Mouse (Mus musculus): ENCODE data around the gene Dbi.
A peak's percentile ranks its signal among the peaks of the same experiment; 100 is the strongest.

Gene Dbi

DNA sequence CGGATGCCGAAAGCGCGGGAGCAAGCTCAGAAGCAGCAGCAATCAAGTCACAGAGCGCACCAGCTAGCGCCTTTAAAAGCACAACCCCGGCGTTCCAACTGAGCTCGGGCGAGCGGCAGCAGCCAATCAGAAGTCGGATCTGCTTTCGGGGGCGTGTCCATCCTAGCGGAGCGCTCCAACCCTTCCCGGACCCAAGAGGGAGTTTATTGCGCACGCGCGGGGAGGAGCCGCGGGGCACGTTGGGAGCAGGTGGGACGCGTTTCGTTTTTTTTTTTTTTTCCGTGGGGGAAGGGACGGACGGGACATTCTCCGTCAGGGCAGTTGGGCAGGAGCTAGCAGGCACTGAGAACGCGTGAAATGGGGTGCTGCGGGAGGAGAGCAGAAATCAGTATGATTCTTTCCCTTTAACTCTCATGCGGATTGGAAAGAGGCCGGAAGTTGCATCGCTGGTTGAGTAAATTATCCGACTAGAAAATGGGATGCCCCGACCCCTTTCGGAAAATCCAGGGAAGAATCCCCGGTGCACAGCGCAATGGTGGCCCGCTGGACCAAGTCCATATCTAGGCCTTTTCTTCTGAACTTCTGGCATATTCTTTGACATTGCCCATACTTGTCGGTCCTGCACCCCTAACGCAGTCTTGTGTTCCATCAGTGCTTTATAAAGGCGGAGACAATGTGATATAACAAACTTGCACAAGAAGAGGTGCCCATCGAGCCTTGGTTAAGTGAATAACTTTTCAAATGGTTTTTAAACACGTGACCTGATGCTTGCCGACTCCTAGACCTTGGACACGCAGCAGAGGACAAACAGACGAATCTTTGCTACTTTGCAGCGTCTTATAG lies at the start of gene Dbi, which contains the start of gene 3110009E18Rik:
Gene Dbi, minus strand, starts transcription at position 110 of the 843 bp plus-strand sequence.
Gene 3110009E18Rik, plus strand, starts transcription at position 219 of the 843 bp plus-strand sequence.
- DNase-seq, result peak; percentile 95 to 97

DNA sequence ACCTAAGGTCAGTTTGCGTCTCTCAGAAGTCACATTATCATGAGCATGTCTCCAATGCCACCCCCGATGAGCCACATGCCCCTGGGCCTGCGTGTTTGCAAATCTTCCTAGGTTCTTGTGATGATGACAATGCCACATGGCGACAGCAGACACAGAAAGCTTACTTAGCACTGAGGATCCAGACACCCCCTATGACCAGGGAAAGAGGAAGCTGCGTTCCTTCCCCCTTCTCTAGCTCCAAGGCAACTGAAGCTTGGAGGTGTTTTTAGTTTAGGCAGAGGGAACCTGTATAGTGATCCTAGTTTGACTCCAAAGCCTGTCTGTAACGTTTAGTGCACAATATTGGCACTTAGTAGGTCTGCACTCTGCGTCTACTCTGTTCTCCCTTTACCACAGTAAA lies 49.4 kb upstream of the Dbi start:
- DNase-seq, result no peak

DNA sequence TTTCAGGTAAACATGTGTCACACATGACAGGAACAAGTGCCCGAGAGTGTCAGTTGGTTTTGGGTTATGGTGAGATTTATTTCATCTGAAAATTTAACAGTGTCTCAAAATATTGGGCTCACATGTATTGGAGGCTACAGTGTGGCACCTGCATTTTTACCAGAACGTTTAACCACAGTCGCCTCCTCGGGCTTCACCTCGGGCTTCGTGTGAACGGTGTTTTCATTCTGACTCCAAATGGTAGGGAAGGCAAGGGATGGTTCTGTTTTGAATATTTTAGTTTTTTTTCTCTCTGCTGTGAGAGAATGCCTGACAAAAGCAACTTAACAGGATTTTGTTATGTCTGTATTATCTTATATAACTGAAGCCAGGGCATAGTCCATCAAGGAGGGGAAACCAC lies 47.8 kb upstream of the Dbi start:
- DNase-seq, result no peak

DNA sequence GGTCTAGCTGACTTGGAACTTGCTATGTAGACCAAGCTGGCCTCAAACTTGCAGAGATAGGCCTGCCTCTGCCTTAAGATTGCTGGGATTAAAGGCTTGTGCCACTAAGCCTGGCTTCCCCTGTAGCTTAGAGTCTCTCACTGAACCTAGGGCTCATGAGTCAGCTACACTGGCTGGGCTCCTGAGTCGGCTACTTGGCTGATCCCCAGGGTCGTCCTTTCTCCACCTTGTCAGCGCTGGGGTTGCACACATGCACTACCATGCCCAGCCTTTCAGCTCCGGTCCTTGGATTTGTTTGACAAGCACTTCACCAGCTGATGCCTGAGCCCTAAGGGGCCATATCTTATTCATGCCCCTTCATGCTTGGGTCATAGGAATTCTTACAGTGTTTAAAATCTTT lies 47.1 kb upstream of the Dbi start:
- no peak for DNase-seq

DNA sequence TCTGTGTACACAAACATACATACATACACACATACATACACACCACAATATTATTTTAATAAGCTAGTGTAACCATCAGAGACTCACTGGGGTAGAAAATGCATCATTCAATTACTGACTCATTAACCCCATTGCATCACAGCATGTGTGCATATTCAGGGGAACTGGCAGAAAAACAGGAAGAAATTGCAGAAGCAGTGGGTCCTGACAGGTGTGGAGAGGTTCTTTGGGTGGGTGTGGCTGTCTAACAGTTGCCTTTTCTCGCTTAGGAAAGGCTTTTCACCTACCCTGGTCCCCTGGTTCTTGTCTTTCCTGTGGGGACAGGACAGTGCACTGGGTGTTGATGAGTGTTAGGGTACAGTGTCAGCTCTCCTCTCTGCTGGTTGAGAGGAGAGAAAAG lies 41.7 kb upstream of the Dbi start:
- DNase-seq, result no peak

DNA sequence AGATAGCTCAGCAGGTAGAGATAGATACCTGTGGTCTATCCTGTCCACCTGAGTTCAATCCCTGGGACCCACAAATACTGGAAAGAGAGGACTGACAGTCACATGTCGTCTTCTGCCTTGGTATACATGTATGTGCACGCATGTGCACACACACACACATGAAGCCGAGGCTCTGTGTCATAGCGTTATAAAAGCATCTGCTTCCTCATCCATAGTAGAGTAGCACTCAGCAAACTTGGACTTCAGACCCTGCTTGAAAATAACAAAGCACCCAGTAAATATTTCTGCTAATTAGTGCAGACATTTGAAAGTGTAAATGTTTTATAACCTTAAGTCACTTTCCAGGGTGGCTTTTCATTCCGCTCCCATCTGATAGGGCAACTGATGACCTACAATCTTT lies 40.6 kb upstream of the Dbi start:
- no peak for DNase-seq

DNA sequence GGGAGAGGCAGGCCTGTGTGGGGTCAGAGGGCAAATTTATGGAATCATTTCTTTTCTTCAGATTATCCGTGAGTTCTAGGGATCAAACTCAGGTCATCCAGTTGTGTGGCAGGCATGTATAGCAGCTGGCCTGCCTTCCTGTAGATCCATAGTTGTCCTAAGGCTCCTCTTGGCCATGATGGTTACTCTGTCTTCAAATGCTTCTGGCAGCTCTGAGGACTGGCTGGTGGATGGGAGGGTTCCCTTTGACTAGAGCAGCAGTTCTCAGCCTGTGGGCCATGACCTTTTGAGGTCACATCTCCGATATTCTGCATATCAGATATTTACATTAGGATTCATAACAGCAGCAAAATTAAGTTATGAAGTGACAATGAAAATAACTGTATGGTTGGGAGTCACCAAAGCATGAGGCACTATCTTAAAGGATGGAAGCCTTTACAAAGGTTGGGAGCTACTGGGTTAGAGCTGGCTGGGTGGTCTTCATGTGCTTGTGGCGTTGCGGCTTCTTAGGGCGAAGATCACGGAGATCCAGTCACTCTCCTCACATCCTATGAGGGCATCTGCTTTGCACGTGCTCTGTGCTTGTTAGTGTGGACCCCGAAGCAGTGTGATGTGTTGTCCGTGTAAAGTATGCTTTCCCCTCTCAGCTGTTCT lies 37.7 kb upstream of the Dbi start:
- no peak for DNase-seq

DNA sequence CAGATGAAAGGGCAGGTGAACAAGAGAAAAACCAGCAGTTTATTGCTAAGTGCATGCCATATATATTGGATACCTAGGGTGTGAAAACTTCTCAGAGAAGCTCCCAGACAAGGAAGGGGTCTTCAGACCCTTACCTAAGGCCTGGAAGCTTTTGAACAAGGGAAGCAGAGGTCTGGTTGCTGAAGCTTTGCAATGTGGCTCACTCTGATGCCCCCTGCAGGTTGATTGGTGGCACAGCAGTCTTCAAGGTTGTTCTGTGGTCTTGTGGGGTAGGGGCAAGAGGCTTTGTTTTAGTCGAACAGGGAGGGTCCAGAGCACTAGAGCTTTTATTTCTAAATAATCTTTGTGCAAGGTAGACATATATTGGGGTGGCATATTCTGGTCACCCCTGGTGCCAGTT lies 34.4 kb upstream of the Dbi start:
- peak; percentile 14 to 21 for DNase-seq

DNA sequence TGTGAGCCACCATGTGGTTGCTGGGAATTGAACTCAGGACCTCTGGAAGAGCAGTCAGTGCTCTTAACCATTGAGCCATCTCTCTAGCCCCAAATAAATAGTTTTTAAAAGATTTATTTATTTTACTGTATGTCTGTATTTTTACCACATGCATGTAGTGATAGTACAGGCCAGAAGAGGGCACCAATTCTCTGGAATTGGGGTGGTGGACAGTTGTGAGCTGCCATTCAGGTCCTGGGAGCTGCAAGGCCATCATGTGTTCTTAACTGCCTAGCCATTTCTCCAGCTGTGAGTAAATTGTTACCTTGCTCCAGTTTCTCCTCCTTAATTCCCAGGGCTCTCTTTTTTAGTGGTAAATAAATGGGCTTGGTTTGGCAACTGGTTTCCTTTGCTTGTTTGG lies 33.4 kb upstream of the Dbi start:
- DNase-seq, result no peak

DNA sequence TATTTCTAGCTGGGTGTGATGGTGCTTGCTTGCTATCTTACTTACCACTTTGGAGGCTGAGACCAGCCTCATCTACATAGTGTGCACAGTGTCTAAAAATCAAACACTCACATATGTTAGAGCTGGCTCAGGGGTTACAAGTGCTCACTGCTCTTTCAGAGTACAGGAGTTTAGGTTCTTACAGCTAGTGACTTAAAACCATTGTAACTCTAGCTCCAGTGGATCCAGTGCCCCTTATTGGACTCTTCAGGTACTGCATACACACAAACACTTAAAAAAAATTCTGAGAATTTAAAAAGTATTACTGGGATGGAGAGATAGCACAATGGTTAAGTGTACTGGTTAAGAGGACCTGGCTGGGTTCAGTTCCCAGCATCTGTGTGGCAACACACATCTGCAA lies 26.1 kb upstream of the Dbi start:
- DNase-seq, result no peak

DNA sequence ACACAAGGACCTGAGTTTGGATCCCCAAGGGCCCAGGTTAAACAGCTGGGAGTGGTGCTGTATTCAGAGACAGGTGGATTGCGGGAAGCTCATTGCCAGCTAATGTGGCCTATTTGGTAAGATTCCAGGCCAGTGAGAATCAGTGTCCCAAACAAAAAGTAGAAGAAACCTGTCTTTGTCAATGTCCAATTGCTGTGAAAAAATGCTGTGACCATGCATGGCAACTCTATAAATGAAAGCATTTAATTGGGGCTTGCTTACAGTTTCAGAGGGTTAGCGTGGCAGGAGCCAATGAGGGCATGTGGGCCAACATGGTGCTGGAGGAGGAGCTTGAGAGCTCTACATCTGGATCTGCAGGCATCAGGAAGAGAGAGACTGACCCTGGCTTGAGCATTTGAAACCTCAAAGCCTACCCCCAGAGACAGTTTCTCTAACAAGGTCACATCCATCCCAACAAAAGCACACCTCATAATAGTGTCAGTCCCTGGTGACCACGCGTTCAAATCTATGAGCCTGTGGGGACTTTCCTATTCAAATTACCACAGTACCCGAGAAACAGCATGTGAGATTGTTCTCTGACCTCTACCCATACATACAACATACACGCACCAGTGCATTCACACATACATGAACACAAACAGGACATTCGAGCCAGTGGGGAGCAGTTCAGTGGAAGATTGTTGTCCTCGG lies 24.8 kb upstream of the Dbi start:
- DNase-seq, result no peak

DNA sequence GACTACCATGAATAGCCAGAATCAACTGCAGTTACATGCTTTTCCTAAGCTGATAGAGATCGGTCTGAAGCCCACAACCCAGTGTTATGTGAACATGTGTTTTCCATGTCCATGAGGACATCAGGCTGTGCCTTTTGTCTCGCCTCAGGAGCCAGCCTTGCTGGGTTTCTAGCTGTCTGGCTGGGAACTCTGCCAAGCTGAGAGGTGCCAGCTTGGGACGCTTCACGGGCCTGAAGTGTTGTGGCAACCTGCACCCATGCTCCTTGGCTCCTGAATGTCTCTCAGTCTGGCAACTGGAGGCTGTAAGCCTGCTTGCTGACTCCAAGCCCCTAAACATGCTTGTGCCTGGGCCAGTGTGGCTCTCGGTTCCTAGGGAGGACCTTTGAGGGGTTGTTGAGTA lies 21.7 kb upstream of the Dbi start:
- DNase-seq, result no peak

DNA sequence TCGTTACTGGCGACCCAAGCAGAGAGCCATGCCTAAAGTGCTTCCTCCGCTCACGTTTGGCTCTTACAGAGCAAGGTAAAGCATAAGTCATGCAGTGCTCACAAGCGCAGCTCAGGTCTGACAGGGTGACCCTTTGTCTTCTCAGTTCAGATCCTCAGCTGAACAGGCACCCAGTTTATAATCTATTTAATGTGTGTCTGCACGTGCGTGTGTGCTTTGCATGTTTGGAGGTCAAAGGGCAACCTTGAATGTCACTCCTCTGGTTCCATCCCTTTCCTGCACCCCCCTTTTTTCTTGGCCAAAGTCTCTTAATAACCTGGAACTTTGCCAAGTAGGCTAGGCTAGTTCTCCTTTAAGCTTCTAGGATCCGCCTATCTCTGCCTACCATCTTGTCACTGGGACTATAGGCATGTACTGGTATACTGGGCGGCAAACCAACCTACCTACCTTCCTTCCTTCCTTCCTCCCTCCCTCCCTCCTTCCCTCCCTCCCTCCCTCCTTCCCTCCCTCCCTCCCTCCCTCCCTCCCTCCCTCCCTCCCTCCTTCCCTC lies 19.3 kb upstream of the Dbi start:
- DNase-seq, result no peak

DNA sequence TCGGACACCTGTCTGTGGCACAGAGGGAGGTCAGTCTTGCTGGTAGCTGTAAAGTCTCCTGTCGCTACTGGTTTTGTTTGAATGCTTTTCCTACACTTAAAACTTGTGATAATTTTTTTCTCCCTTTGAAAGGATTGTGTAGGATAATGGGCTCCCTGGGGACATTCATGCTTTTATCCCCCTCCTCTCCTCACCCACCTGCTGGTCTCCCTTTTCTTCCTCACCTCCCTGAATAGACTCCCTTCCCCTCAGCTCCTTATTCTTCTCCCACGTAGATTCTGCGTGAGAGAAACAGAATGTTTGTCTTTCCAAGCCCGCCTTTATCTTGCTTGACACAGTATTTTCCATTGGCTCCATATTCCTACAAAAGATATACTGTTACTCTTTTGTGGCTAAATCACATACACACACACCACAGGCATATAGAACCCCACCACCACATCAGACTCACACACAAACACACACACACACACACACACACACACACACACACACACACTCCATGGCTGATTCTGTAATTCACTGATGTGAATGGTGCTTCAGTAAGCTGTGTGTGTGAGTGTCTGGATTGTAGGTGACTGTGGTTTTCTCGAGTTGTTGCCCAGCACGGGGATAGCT lies 18.2 kb upstream of the Dbi start:
- no peak for DNase-seq

DNA sequence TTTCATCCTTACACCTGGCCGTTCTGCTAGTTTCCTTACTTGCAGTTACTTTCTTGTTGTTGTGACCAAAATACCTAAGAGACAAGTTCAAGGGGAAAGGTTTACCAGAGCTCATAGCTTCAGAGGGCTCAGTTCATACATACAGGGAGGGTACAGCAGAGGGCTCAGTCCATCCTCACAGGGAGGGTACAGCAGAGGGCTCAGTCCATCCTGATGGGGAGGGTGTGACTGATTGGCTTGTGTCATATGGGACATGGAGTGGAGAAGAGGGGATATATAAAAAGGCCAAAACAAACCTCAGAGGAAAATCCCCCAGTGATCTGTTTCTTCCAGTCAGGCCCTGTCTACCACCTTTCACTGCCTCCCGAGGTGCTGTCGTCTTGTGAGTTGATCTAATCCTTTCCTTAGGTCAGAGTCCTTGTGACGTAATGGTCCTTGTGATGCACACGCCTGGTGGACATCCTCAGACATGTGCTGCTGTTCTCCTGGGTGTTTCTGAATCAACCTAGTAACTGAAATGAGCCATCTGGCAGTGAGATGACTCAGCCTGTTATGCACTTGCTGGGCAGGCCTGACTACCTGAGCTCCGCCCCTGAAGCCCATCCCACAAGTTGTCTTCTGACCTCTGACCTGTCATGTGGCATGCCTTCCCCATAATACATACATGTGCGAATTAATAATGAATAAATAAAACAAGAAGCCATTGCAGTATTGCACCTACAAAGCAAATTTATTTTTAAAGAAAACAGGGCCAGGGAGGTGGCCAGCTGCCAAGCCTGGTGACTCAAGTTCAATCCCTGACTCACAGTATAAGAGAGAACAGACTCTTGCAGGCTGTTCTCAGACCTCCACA lies 15.3 kb upstream of the Dbi start:
- DNase-seq, result no peak

DNA sequence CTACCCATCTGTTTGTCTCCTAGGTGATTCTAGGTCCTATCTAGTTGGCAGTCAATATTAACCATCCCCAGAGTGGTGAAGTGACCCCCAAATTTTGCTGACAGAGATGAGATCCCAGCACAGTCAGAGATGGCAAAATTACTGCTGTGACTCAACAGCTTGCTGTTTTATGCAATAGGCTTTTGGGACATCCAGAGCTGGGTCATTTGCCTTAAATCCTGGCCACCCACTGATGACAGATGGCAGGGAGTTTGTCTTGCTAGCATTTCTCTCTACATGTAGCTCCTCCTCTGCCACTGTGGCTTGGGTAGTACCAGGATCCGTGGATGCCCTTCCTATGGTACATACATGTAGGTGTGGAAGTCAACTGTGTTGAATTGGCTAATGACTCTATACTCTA lies 11.5 kb upstream of the Dbi start:
- DNase-seq, result no peak

DNA sequence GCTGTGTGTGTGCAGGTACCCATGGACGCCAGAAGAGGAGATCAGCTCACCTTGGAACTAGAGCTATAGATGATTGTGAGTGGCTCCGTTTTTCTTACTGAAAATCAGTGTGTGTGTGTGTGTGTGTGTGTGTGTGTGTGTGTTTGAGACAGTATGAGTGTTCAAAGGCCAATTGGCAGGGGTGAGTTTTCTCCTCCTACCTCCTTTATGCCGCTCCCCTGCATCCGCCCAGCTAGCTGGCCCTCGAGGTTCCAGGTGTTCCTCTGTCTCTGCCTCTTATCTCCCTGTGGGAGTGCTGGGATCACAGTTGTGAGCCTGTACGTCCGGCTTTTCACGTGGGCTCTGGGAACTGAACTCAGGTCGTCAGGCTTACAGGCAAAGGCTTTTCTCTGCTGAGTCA lies 5.4 kb upstream of the Dbi start:
- no peak for DNase-seq

DNA sequence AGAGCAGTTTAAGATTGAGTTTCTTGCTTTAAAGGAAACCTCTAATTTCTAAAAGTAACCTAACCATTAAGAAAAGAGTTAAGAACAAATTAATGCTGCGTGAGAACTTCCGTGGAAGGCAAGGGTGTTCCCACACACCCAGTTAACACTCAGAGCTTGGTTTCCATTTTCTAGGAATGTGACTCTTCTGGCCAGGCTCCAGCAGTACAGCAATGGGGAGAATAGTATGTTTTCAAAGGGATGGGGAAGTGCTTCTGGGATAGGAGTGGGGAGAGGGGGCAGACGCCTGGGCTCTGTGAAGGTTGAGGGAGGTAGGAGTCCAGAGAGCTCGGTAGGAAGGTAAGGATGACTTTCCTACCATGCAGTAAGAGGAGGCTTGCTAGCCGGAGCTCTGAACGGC lies 4.6 kb upstream of the Dbi start:
- DNase-seq, result no peak

DNA sequence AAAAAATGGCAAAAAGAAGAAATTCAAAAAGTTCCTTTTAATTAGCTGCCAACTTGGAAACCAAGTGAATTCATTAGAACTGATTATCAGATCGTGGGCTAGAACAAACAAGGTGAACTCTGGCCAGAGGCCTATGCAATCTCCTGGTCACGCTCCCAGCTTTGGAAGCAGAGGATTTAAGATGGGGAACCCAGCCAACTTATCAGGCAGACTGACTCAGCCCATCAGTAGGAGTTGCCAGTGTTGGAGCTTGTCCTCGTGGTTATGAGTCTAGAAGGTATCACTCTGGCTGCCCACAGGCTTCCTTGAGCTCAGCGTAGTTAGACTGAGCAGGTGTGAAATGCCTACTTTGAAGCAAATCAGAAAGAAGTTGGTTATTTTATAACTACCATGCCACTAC lies 4.0 kb upstream of the Dbi start:
- no peak for DNase-seq

DNA sequence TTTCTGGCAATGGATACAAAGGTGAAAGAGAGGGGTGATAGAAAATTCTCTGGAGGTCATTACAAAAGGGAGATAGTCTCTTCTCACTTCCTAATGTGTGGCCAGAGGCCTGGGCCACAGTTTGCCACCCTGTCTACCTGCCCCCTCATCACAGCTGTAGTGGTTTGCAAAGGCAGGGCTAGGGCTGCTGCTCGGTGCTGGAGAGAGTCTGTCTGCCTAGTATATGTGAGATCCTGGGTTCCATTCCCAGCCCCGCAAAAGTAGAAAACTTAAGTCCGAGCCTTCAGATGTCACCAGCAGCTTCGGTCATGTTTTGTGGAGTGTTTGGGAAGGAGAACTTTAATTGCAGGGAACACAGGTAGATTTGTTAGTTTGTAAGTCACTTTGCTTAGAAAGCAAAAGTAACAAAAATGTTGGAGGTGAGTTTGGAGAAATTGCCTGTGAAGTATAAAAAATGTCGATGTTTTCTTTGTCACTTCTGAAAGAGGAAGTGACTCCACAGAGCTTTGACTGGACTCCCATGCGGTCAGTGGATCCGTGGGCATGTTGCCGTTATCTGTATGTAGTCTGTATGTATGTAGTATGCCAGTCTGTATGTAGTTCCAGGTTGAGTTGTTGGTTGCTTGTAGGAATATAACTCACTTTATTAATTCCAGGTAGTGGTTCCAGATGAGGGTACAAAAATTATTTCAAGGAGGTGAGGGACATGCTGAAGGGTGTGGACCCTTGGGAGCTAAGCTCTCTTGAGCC lies 1.9 kb upstream of the Dbi start:
- no peak for DNase-seq

DNA sequence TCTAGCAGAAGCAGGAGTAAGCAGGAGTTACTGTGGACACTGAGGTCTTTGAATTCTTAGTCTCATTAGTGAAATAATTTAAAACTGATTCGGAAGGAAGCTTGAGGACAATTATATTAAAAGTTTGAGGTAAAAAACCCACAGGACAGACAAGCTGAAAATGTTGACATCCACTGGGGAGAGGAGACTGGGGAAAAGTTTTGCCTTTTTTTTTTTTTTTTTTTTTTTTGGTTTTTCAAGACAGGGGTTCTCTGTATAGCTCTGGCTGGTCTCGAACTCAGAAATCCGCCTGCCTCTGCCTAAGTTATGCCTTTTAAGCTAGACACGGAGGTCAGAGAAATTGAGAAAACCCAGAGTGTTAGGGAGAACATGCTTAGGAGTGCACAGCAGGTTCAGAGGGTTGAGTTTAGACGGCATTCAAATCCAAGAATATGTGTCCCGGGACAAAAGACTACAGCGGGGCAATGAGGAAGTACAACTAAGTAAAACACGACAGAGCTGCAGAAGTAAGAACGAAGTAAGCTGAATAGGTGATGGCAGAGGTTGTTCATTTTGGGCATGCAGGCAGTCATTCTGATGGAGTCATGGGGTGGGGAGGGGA lies 1.2 kb upstream of the Dbi start:
- DNase-seq, result no peak

Data from thymus, postnatal 36 days (tissue).